Mouse (Mus musculus) kidney, postnatal 0 days (tissue): ENCODE data around the gene Kidins220. TPM values are rescaled to one million over a fixed set of nuclear protein-coding genes. Genes with fewer than 3 reads are reported as not detected.

Experiments used
- ATAC-seq: fragments of 200-750 bp; cut with Nextera tagmentation; replicated peaks from 2 replicates; pipeline ENCODE4 v1.8.0; 2017; ENCODE audit warnings: low read depth, moderate number of reproducible peaks, moderate TSS enrichment, moderate library complexity; ENCODE audit not compliant: low FRiP score
- DNase-seq: peaks from one replicate; pipeline ENCODE4 v3.0.0-alpha.2; 2016; ENCODE audit warnings: low spot score
- H3K27ac ChIP-seq: fragments of 300-500 bp; sonication (generic); 2 replicates; pipeline ENCODE4 v1.5.1; 2014; ENCODE audit warnings: mild to moderate bottlenecking
- H3K27me3 ChIP-seq: fragments of 300-500 bp; sonication (generic); 2 replicates; pipeline ENCODE4 v1.6.1; 2014; ENCODE audit warnings: low read length, mixed read lengths; ENCODE audit not compliant: insufficient read depth
- H3K36me3 ChIP-seq: fragments of 300-500 bp; sonication (generic); 2 replicates; pipeline ENCODE4 v1.6.1; 2014; ENCODE audit warnings: low read length, mixed read lengths; ENCODE audit not compliant: insufficient read depth
- H3K4me1 ChIP-seq: fragments of 300-500 bp; sonication (generic); replicated peaks from 2 replicates; pipeline ENCODE4 v1.6.1; 2014; ENCODE audit warnings: antibody characterized with exemption, low read length, mixed read lengths; ENCODE audit not compliant: insufficient read depth
- H3K4me2 ChIP-seq: fragments of 300-500 bp; sonication (generic); 2 replicates; pipeline ENCODE4 v1.6.1; 2014; ENCODE audit warnings: mild to moderate bottlenecking, low read length, moderate library complexity, mixed read lengths
- H3K4me3 ChIP-seq: fragments of 300-500 bp; sonication (generic); replicated peaks from 2 replicates; pipeline ENCODE4 v1.5.1; 2014; ENCODE audit warnings: low read depth, low read length
- H3K9ac ChIP-seq: fragments of 300-500 bp; sonication (generic); 2 replicates; pipeline ENCODE4 v1.6.1; 2014; ENCODE audit warnings: low read depth, low read length
- H3K9me3 ChIP-seq: fragments of 300-500 bp; sonication (generic); replicated peaks from 2 replicates; pipeline ENCODE4 v1.6.1; 2016; ENCODE audit warnings: low read length, inconsistent platforms, mixed read lengths
- CTCF ChIP-seq: IDR thresholded peaks from 2 replicates; pipeline ENCODE4 v1.5.1; 2016; ENCODE audit warnings: antibody characterized with exemption, low read depth, mild to moderate bottlenecking, moderate library complexity
- WGBS: fragments of 180-500 bp; shearing (Covaris S2); extraction: QIAGEN DNeasy Blood & Tissue Kit; methylation state at CpG from one replicate; pipeline ENCODE4 v1.1.7; 2014; 5-methylcytosine and 5-hydroxymethylcytosine counted together
- polyA plus RNA-seq: library from polyadenylated mRNA; unstranded; fragments of >200 nt; fragmentation: Nextera tagmentation; extraction: Ambion mirVana; gene quantifications from 2 replicates; pipeline ENCODE4 v1.2.1, GENCODE M21; 2015

Gene Kidins220
- polyA plus RNA-seq, 1 experiment from 2014 or later = 25.1 TPM

- Histone ChIP-seq H3K27me3 (no peaks in the 10 kb centered on the region), H3K36me3 (no peaks in the 10 kb centered on the region), H3K9me3 (no peaks in the 10 kb centered on the region), H3K4me2 (no peak overlapping the region), H3K4me3 (no peak overlapping the region), H3K4me1 (no peaks in the 10 kb centered on the region), H3K9ac (no peak overlapping the region), H3K27ac (no peak overlapping the region)
- no peak for TF ChIP-seq CTCF
- no peak for DNase-seq
- ATAC-seq = no peak
- WGBS = 86% methylated on average over 5 of the region's 5 CpGs
These were observed 3.1 kb upstream of the Kidins220 start for GRCm38 (mm10) chr12:24971490-24972200.

- TF ChIP-seq CTCF = no peak
- Histone ChIP-seq H3K27me3 (no peaks in the 10 kb centered on the region), H3K9ac (no peak overlapping the region), H3K4me3 (no peak overlapping the region), H3K36me3 (no peaks in the 10 kb centered on the region), H3K4me2 (no peak overlapping the region), H3K9me3 (no peaks in the 10 kb centered on the region), H3K27ac (no peak overlapping the region), H3K4me1 (no peaks in the 10 kb centered on the region)
- WGBS = 71% methylated on average over 8 of the region's 8 CpGs
- ATAC-seq (no peak), DNase-seq (no peak)
These were observed 2.1 kb upstream of the Kidins220 start for GRCm38 (mm10) chr12:24972371-24973350.

- ATAC-seq (0 out of 2 replicates have a peak, but pooled peaks have one; percentile 15), DNase-seq (no peak)
- H3K27me3 ChIP-seq = no peaks in the 10 kb centered on the region
- H3K4me2 ChIP-seq = no peak overlapping the region
- no peak overlapping the region for H3K27ac ChIP-seq
- TF ChIP-seq CTCF = no peak
- WGBS = 48% methylated on average over 5 of the region's 5 CpGs
- no peaks in the 10 kb centered on the region for H3K4me1 ChIP-seq
- H3K9me3 ChIP-seq = no peaks in the 10 kb centered on the region
- H3K4me3 ChIP-seq = no peak overlapping the region
- no peak overlapping the region for H3K9ac ChIP-seq
- no peaks in the 10 kb centered on the region for H3K36me3 ChIP-seq
These were observed 1.1 kb upstream of the Kidins220 start for GRCm38 (mm10) chr12:24973586-24973985.

GRCm38 (mm10) chr12:24975115-24975733 is 499 bp downstream of the Kidins220 start:
- peak overlapping the region; percentile 62 for H3K4me2 ChIP-seq
- peak overlapping the region; percentile 90 for H3K4me3 ChIP-seq
- no peaks in the 10 kb centered on the region for H3K9me3 ChIP-seq
- H3K4me1 ChIP-seq = no peaks in the 10 kb centered on the region
- H3K27me3 ChIP-seq = no peaks in the 10 kb centered on the region
- H3K36me3 ChIP-seq = no peaks in the 10 kb centered on the region
- under 1% methylated on average over 29 of the region's 31 CpGs for WGBS
- ATAC-seq (peak; percentile 66), DNase-seq (peak; percentile 92)
- TF ChIP-seq CTCF = peak; percentile 75
- peak overlapping the region; percentile 91 for H3K27ac ChIP-seq
- peak overlapping the region; percentile 74 for H3K9ac ChIP-seq

DNA sequence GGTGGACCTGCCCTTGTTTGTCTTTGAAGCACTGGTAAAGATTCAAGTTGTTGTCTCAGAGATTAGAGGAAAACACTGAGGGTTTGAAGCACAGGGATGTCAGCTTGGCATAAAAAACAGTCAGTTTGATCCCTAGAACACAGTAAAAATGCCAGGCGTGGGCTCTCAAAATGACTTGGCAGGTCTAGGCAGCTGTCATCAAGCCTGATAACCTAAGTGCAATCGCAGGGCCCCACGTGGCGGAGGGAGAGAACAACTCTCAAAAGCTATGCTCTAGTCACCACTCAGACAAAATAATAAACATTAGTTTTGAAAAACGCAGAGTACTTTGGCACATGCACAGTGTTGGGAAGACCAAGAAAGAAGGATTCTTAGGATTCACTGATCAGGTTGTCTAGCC is 10.5 kb downstream of the Kidins220 start:
- ATAC-seq = no peak
- Histone ChIP-seq H3K9me3 (no peaks in the 10 kb centered on the region), H3K4me2 (no peak overlapping the region), H3K4me1 (0 out of 2 replicates have a peak, but pooled peaks cover 5% of the 10 kb centered on the region), H3K4me3 (no peak overlapping the region), H3K9ac (no peak overlapping the region), H3K27me3 (no peaks in the 10 kb centered on the region), H3K27ac (no peak overlapping the region), H3K36me3 (peaks cover 32% of the 10 kb centered on the region)
- no peak for DNase-seq
- 82% methylated on average over 5 of the region's 5 CpGs for WGBS
- no peak for TF ChIP-seq CTCF

GRCm38 (mm10) chr12:24995350-24995749 is 20.6 kb downstream of the Kidins220 start:
- Histone ChIP-seq H3K4me2 (no peak overlapping the region), H3K9ac (no peak overlapping the region), H3K4me1 (no peaks in the 10 kb centered on the region), H3K36me3 (peaks cover 62% of the 10 kb centered on the region), H3K4me3 (no peak overlapping the region), H3K27ac (no peak overlapping the region), H3K27me3 (no peaks in the 10 kb centered on the region), H3K9me3 (no peaks in the 10 kb centered on the region)
- 96% methylated on average over 4 of the region's 4 CpGs for WGBS
- no peak for TF ChIP-seq CTCF
- ATAC-seq = no peak
- DNase-seq = no peak
